In the genomic region with DNA sequence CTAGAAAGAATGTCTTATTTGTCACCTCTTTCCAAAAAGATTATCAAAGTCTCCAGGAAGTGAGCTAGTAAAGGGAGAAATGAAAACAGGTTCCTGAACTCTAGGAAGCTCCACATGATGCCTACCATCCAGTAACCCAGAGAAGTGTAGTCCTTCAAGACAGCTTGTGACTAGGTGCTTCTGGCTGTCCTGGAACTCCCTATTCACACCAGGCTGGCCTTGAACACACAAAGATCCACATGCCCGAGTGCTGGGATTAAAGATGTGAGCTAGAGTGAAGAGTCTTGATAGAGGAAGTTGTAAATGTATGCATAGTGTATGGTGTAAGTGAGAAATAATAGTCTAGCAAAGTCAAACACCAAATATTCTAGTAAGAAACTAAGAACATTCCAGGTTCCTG, we compare ENCODE assay signal across 8 mouse cellular contexts. TPM values are rescaled to one million over a fixed set of nuclear protein-coding genes. Genes with fewer than 3 reads are reported as not detected.
DNase-seq lines count a peak whose midpoint lies in the region; ATAC-seq and TF ChIP-seq lines count a peak whose summit lies in the region.

No protein-coding gene starts in this region.

- no peaks in the 10 kb centered on the region for H3K27me3 ChIP-seq in heart, embryonic 10.5 days (ENCODE audit: insufficient read depth, poor library complexity, severe bottlenecking)
- no peaks in the 10 kb centered on the region for H3K27me3 ChIP-seq in hindbrain, embryonic 10.5 days (ENCODE audit: insufficient read depth, poor library complexity, severe bottlenecking)
- no peaks in the 10 kb centered on the region for H3K27me3 ChIP-seq in midbrain, embryonic 12.5 days

- no peaks in the 10 kb centered on the region for H3K9me3 ChIP-seq in heart, embryonic 10.5 days
- no peaks in the 10 kb centered on the region for H3K9me3 ChIP-seq in hindbrain, embryonic 10.5 days
- H3K9me3 ChIP-seq in midbrain, embryonic 12.5 days: no peaks in the 10 kb centered on the region

- no peak overlapping the region; the same call in 1 of the 2 replicates for H3K9ac ChIP-seq in midbrain, embryonic 12.5 days (replicated peaks)

- H3K4me3 ChIP-seq in heart, embryonic 10.5 days: peak overlapping the region; percentile 100
- peak overlapping the region; percentile 45; the same call in 1 of the 2 replicates for H3K4me3 ChIP-seq in bone marrow macrophage, adult 2 months (ENCODE audit: insufficient read depth, low read length)
- peak overlapping the region; percentile 98 for H3K4me3 ChIP-seq in hindbrain, embryonic 10.5 days
- peak overlapping the region; percentile 97 for H3K4me3 ChIP-seq in midbrain, embryonic 12.5 days

- peak overlapping the region; percentile 62; the same call in 1 of the 2 replicates for H3K27ac ChIP-seq in heart, embryonic 10.5 days
- H3K27ac ChIP-seq in bone marrow macrophage, adult 2 months (ENCODE audit: insufficient read depth, low read depth, low read length): no peak overlapping the region
- no peak overlapping the region for H3K27ac ChIP-seq in hindbrain, embryonic 10.5 days
- no peak overlapping the region for H3K27ac ChIP-seq in midbrain, embryonic 12.5 days (replicated peaks)

- H3K4me1 ChIP-seq in heart, embryonic 10.5 days: peaks cover 9% of the 10 kb centered on the region
- peaks cover 4% of the 10 kb centered on the region; the same call in 1 of the 2 replicates for H3K4me1 ChIP-seq in bone marrow macrophage, adult 2 months (ENCODE audit: control insufficient read depth, insufficient read depth, low read length)
- H3K4me1 ChIP-seq in hindbrain, embryonic 10.5 days (replicated peaks): peaks cover 40% of the 10 kb centered on the region
- H3K4me1 ChIP-seq in midbrain, embryonic 12.5 days: peaks cover 21% of the 10 kb centered on the region

- DNase-seq in heart, embryonic 10.5 days (ENCODE audit: low spot score): no peak
- no peak for DNase-seq in heart, adult 9 months (ENCODE audit: low spot score in 2 of 2)
- no peak for DNase-seq in hindbrain, embryonic 10.5 days (ENCODE audit: low spot score)
- no peak for DNase-seq in adrenal gland, adult 8-10 months

- no peak for TF ChIP-seq CTCF in bone marrow macrophage, adult 2 months (IDR thresholded peaks at IDR 0.05; ENCODE audit: low read depth, low read length)

- H3K36me3 ChIP-seq in heart, embryonic 10.5 days: peaks cover 11% of the 10 kb centered on the region
- peaks cover 22% of the 10 kb centered on the region for H3K36me3 ChIP-seq in hindbrain, embryonic 10.5 days
- no peaks in the 10 kb centered on the region for H3K36me3 ChIP-seq in midbrain, embryonic 12.5 days

- TF ChIP-seq POLR2A in bone marrow macrophage, adult 2 months (IDR thresholded peaks at IDR 0.05; ENCODE audit: borderline replicate concordance, low read depth, low read length): no peak

- H3K4me2 ChIP-seq in midbrain, embryonic 12.5 days (replicated peaks): peak overlapping the region; percentile 68

- WGBS in heart, embryonic 10.5 days: 17% methylated on average over 1 of the region's 1 CpGs
- 40% methylated on average over 1 of the region's 1 CpGs for WGBS in hindbrain, embryonic 10.5 days
- WGBS in midbrain, embryonic 12.5 days: 21% methylated on average over 1 of the region's 1 CpGs

- no peak for ATAC-seq in midbrain, embryonic 12.5 days (ENCODE audit: low FRiP score, low read depth)
- ATAC-seq in activated CD4-positive, CD25-positive, alpha-beta regulatory T cell, adult 4 months: no peak
- ATAC-seq in inflammation-experienced regulatory T-cells, adult 6 months: no peak

RNA-seq across cellular contexts. Expression of a gene that starts 2.6 kb away (rescaled TPM):
- 4.9 and 5.6 TPM in 2 replicates for polyA plus RNA-seq in heart, embryonic 10.5 days (2016; fragmentation: Nextera tagmentation; extraction: Ambion mirVana)
- 8.4 and 10.6 TPM in 2 replicates for polyA plus RNA-seq in bone marrow macrophage, adult 2 months (2012; ENCODE audit: insufficient read depth, insufficient read length, missing spikeins)
- 3.9 and 4.0 TPM in 2 replicates for polyA plus RNA-seq in hindbrain, embryonic 10.5 days (2016; fragmentation: Nextera tagmentation; extraction: Ambion mirVana)
- 8.9 and 11.0 TPM in 2 replicates for polyA plus RNA-seq in midbrain, embryonic 12.5 days (2016; fragmentation: Nextera tagmentation; extraction: Ambion mirVana)
- polyA plus RNA-seq in activated CD4-positive, CD25-positive, alpha-beta regulatory T cell, adult 4 months (2017; shearing (Covaris generic)): 1 to 10 TPM; 1.5 to 2.1 TPM
- total RNA-seq in adrenal gland, adult 8-10 months (2022): 10 to 100 TPM; 49.5 to 64.5 (median 54.5) TPM
- polyA plus RNA-seq in inflammation-experienced regulatory T-cells, adult 6 months (2017; shearing (Covaris generic)): 1 to 10 TPM; 1.0 to 2.5 (median 2.0) TPM

Comparison
In these comparisons a context has a peak if more than half of its experiments do, and no peak if none do; other contexts are left out.
1. H3K4me3 ChIP-seq: peak in every context shown above with its lines; median percentile 100 in heart, embryonic 10.5 days; 98 in hindbrain, embryonic 10.5 days; 97 in midbrain, embryonic 12.5 days; 45 in bone marrow macrophage, adult 2 months.